Mouse (Mus musculus) CH12.LX (cell line): ENCODE measurements around the gene 4931429L15Rik. TPM values are rescaled to one million over a fixed set of nuclear protein-coding genes. Genes with fewer than 3 reads are reported as not detected.
A peak's percentile ranks its signal among the peaks of the same experiment; 100 is the strongest.

Experiments
- DNase-seq: peaks from one replicate; pipeline ENCODE4 v3.0.0-alpha.2; 2013; ENCODE audit errors: extremely low read depth
- H3K27ac ChIP-seq: 2 replicates; pipeline ENCODE4 v1.5.1; 2012; ENCODE audit warnings: low read depth, mild to moderate bottlenecking, control low read depth, moderate library complexity; ENCODE audit not compliant: insufficient read depth
- H3K27me3 ChIP-seq: replicated peaks from 2 replicates; pipeline ENCODE3; 2012; ENCODE audit warnings: inconsistent platforms
- H3K36me3 ChIP-seq, 2 experiments: replicated peaks in 1 of 2; 2 replicates each; pipeline versions ENCODE3 to v1.6.1; 2012; ENCODE audit warnings: inconsistent platforms in 1 of 2, low read length in 1 of 2, mild to moderate bottlenecking in 1 of 2, mixed read lengths in 1 of 2, moderate library complexity in 1 of 2; ENCODE audit not compliant: control insufficient read depth in 1 of 2, insufficient read depth in 1 of 2
- H3K4me1 ChIP-seq, 2 experiments: 2 replicates each; pipeline ENCODE4 v1.6.1; 2012; ENCODE audit warnings: inconsistent platforms in 1 of 2, moderate library complexity in 1 of 2; ENCODE audit not compliant: insufficient read depth in 2 of 2, control insufficient read depth in 1 of 2
- H3K4me2 ChIP-seq: 2 replicates; pipeline ENCODE4 v1.6.1; 2012; ENCODE audit warnings: low read depth, mild to moderate bottlenecking, control low read depth; ENCODE audit not compliant: poor library complexity, insufficient read depth, severe bottlenecking
- H3K4me3 ChIP-seq, 3 experiments: fragments of 150-350 bp in 1 of 3; sonication (generic) in 1 of 3; replicated peaks in 1 of 3; 2 replicates each; pipeline versions ENCODE3 to v1.5.1; 2011 to 2012; ENCODE audit warnings: low read depth in 2 of 3, low read length in 2 of 3, mild to moderate bottlenecking in 2 of 3, moderate library complexity in 2 of 3, control low read depth in 1 of 3, improper control_type of control experiment in 1 of 3, inconsistent platforms in 1 of 3, mixed read lengths in 1 of 3; ENCODE audit not compliant: poor library complexity in 1 of 3
- H3K79me2 ChIP-seq: replicated peaks from 2 replicates; pipeline ENCODE4 v1.6.1; 2012; ENCODE audit warnings: mild to moderate bottlenecking, moderate library complexity; ENCODE audit not compliant: control insufficient read depth, poor library complexity, insufficient read depth, severe bottlenecking; ENCODE audit errors: extremely low read depth
- H3K9ac ChIP-seq: 2 replicates; pipeline ENCODE4 v1.6.1; 2012; ENCODE audit warnings: low read depth, mild to moderate bottlenecking, control low read depth, moderate library complexity; ENCODE audit not compliant: insufficient read depth
- H3K9me3 ChIP-seq: replicated peaks from 2 replicates; pipeline ENCODE3; 2012; ENCODE audit warnings: low read length, inconsistent platforms, mixed read lengths
- BHLHE40 ChIP-seq: IDR thresholded peaks from 2 replicates; pipeline ENCODE4 v1.6.1; 2011; ENCODE audit warnings: mild to moderate bottlenecking, low read depth, low read length, improper control_type of control experiment
- CHD1 ChIP-seq: IDR thresholded peaks from 2 replicates; pipeline ENCODE4 v1.6.1; 2012; ENCODE audit warnings: low read depth, low read length, improper control_type of control experiment, inconsistent platforms
- CTCF ChIP-seq, 2 experiments: IDR thresholded peaks in 1 of 2; conservative IDR thresholded peaks in 1 of 2; 2 replicates each; pipeline ENCODE4 v1.5.1; 2011 to 2012; ENCODE audit warnings: low read depth in 2 of 2, low read length in 2 of 2, improper control_type of control experiment in 1 of 2, inconsistent platforms in 1 of 2, mild to moderate bottlenecking in 1 of 2, moderate library complexity in 1 of 2
- ELF1 ChIP-seq: IDR thresholded peaks from 2 replicates; pipeline ENCODE4 v1.6.1; 2014; ENCODE audit warnings: low read depth, mild to moderate bottlenecking, inconsistent platforms, low read length, improper control_type of control experiment
- ETS1 ChIP-seq: conservative IDR thresholded peaks from 2 replicates; pipeline ENCODE4 v1.6.1; 2012; ENCODE audit warnings: low read depth, mild to moderate bottlenecking, inconsistent platforms, low read length, improper control_type of control experiment, moderate library complexity
- MAFK ChIP-seq: IDR thresholded peaks from 2 replicates; pipeline ENCODE4 v1.6.1; 2011; ENCODE audit warnings: low read length, improper control_type of control experiment; ENCODE audit not compliant: insufficient replicate concordance
- MAX ChIP-seq: IDR thresholded peaks from 2 replicates; pipeline ENCODE4 v1.6.1; 2011; ENCODE audit warnings: low read length, improper control_type of control experiment
- MEF2A ChIP-seq: IDR thresholded peaks from 2 replicates; pipeline ENCODE4 v1.6.1; 2014; ENCODE audit warnings: low read depth, mild to moderate bottlenecking, inconsistent platforms, low read length, improper control_type of control experiment, borderline replicate concordance
- MXI1 ChIP-seq: IDR thresholded peaks from 2 replicates; pipeline ENCODE4 v1.6.1; 2011; ENCODE audit warnings: mild to moderate bottlenecking, low read depth, low read length, improper control_type of control experiment
- MYC ChIP-seq: IDR thresholded peaks from 2 replicates; pipeline ENCODE4 v1.6.1; 2011; ENCODE audit warnings: low read depth, mild to moderate bottlenecking, improper control_type of control experiment, low read length
- RAD21 ChIP-seq: IDR thresholded peaks from 2 replicates; pipeline ENCODE4 v1.6.1; 2011; ENCODE audit warnings: low read depth, mild to moderate bottlenecking, low read length, improper control_type of control experiment, moderate library complexity
- SMC3 ChIP-seq: IDR thresholded peaks from 2 replicates; pipeline ENCODE4 v1.6.1; 2011; ENCODE audit warnings: low read depth, low read length, improper control_type of control experiment
- ZC3H11A ChIP-seq: IDR thresholded peaks from 2 replicates; pipeline ENCODE4 v1.6.1; 2012; ENCODE audit warnings: low read depth, mild to moderate bottlenecking, inconsistent platforms, low read length, improper control_type of control experiment
- dilution Hi-C: fragments of 300-500 bp; cut with MboI; formaldehyde crosslinking; loops from 2 replicates; pipeline ENCODE4 v1.14.3; 2020; ENCODE audit warnings: low sequenced_read_pairs; ENCODE audit not compliant: extremely low pct_unique_long_range_greater_than_20kb, extremely low pct_ligation_motif_present
- in situ Hi-C: fragments of 300-500 bp; cut with MboI; formaldehyde crosslinking; loops from 3 replicates; pipeline ENCODE4 v1.14.3; 2019; ENCODE audit warnings: low sequenced_read_pairs, low pct_ligation_motif_present, low pct_unique_long_range_greater_than_20kb, mixed read lengths
- polyA plus RNA-seq: library from polyadenylated mRNA; unstranded; fragments of >175 nt; gene quantifications from 2 replicates; pipeline ENCODE4 v1.2.1, GENCODE M21; 2012; ENCODE audit warnings: low read depth; ENCODE audit not compliant: insufficient read length
- total RNA-seq, 2 experiments: library from RNA; depleted of rRNA; stranded (reverse); fragments of 300-350 nt in 1 of 2; fragments of >200 nt in 1 of 2; gene quantifications; 2 replicates each; pipeline ENCODE4 v1.2.3; 2012 to 2014

Gene 4931429L15Rik
- total and polyA plus RNA-seq, 3 experiments: not detected

DNA sequence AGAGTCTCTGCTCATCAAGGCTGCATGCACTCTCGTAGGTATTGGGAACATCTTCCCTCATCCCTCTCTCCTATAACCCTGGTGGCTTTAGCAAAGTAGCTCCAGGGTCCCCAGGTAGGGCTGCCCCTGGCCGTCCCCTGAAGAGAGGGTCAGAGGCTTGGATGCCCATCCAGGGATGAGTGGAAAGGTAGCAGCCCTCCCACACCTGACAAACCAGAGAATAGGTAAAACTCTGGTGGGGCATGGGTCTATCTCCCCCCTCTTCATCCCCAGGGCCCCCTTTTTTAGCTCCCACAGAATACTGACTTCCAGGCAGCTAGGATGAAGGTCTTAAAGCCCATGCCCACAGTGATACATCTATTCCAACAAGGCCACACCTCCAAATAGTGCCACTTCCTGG is 675 bp upstream of the 4931429L15Rik start:
- no peak overlapping the region for H3K4me3 ChIP-seq
- dilution Hi-C loops: no loop called here
- no peak for TF ChIP-seq MXI1
- H3K9ac ChIP-seq: no peak overlapping the region
- H3K27me3 ChIP-seq: peaks cover 68% of the 10 kb centered on the region
- DNase-seq: no peak
- no peaks in the 10 kb centered on the region for H3K4me1 ChIP-seq
- no peak overlapping the region for H3K27ac ChIP-seq
- no peak overlapping the region for H3K4me2 ChIP-seq
- peaks cover 15% of the 10 kb centered on the region for H3K9me3 ChIP-seq
- no peaks in the 10 kb centered on the region for H3K36me3 ChIP-seq
- in situ Hi-C loops: no loop called here
- H3K79me2 ChIP-seq: no peaks in the 10 kb centered on the region

DNA sequence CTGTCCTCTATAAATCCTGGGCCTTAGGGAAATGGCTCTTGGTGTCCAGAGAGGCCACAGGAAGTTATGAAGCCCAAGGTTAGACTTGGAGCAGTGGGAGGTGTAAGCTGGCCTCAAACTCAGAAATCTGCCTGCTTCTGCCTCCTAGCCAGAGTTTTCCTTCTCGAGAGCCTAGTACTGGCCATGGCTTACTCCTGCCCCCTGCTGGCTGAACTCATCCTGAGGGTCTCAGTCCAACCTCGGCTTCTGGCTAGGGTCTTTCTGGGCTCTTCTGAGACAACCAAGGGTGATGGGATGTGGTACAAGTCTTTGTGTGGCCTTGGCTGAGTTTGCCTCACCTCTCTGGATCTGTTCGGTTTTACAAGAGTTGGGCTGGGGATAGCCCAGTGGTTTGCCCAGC is 1.8 kb downstream of the 4931429L15Rik start:
- Histone ChIP-seq H3K9me3 (peaks cover 15% of the 10 kb centered on the region), H3K4me3 (no peak overlapping the region), H3K4me1 (no peaks in the 10 kb centered on the region; a peak in 1 of 4 replicates), H3K9ac (no peak overlapping the region), H3K36me3 (no peaks in the 10 kb centered on the region), H3K27me3 (peaks cover 65% of the 10 kb centered on the region), H3K27ac (no peak overlapping the region), H3K4me2 (no peak overlapping the region), H3K79me2 (no peaks in the 10 kb centered on the region)
- peak in 1 of 2 experiments; percentile 42; a peak in 2 of 4 replicates for TF ChIP-seq CTCF (conservative IDR thresholded peaks at IDR 0.05 in 1 of 2, IDR thresholded peaks at IDR 0.05 in 1 of 2; ENCODE audit: low read depth in 2 of 2, low read length in 2 of 2)
- TF ChIP-seq MAX: no peak
- in situ Hi-C loops: no loop called here
- dilution Hi-C loops: no loop called here
- no peak for DNase-seq

DNA sequence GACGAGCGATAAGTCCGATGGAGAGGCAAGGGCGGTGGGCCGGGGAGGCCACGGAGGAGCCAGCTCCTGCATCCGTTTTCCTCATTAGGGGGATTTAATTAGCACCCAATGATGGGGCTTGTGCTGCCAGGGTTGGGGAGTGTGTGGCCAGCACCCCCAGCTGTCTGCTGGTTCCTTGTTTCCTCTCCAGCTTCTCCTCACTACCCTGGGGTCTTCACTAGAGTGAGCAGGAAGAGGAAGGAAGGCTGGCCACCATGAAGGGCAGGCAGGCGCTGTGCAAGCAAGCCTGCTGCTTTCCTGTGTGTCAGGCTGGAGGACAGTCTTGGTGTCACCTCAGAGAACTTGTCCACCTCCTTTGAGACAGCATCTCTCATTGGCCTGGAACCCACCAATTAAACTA is 2.9 kb downstream of the 4931429L15Rik start:
- H3K4me2 ChIP-seq: no peak overlapping the region
- TF ChIP-seq MAFK (no peak), CHD1 (no peak), RAD21 (no peak), ELF1 (no peak), BHLHE40 (no peak), ZC3H11A (no peak), MEF2A (no peak), ETS1 (no peak), MYC (no peak), SMC3 (no peak)
- H3K36me3 ChIP-seq: no peaks in the 10 kb centered on the region
- in situ Hi-C loops (no loop called here), dilution Hi-C loops (no loop called here)
- H3K27me3 ChIP-seq: peaks cover 59% of the 10 kb centered on the region
- no peaks in the 10 kb centered on the region for H3K79me2 ChIP-seq
- peaks cover 15% of the 10 kb centered on the region for H3K9me3 ChIP-seq
- no peak overlapping the region for H3K9ac ChIP-seq
- no peak for DNase-seq
- H3K4me1 ChIP-seq: no peaks in the 10 kb centered on the region; a peak in 1 of 4 replicates
- H3K27ac ChIP-seq: no peak overlapping the region
- H3K4me3 ChIP-seq: no peak overlapping the region
